Mouse (Mus musculus) neural tube, embryonic 11.5 days (tissue): ENCODE results near the gene Hmox2. TPM values are rescaled to one million over a fixed set of nuclear protein-coding genes. Genes with fewer than 3 reads are reported as not detected.

ENCODE experiments used
- ATAC-seq: fragments of 200-750 bp; cut with Nextera tagmentation; 2 replicates; pipeline ENCODE4 v1.8.0; 2017; ENCODE audit warnings: moderate number of reproducible peaks, mild to moderate bottlenecking, moderate TSS enrichment, moderate library complexity; ENCODE audit not compliant: insufficient read depth, low FRiP score, low TSS enrichment
- DNase-seq: peaks from one replicate; pipeline ENCODE4 v3.0.0-alpha.2; 2015; ENCODE audit warnings: low spot score
- H3K27ac ChIP-seq: fragments of 300-500 bp; sonication (generic); 2 replicates; pipeline ENCODE4 v1.5.1; 2014; ENCODE audit warnings: low read depth, mild to moderate bottlenecking, low read length
- H3K27me3 ChIP-seq: fragments of 300-500 bp; sonication (generic); 2 replicates; pipeline ENCODE4 v1.6.1; 2014; ENCODE audit warnings: mild to moderate bottlenecking, low read length, mixed read lengths; ENCODE audit not compliant: control insufficient read depth, insufficient read depth
- H3K36me3 ChIP-seq: fragments of 300-500 bp; sonication (generic); 2 replicates; pipeline ENCODE4 v1.6.1; 2014; ENCODE audit warnings: mild to moderate bottlenecking, low read length, moderate library complexity, mixed read lengths; ENCODE audit not compliant: control insufficient read depth, insufficient read depth
- H3K4me1 ChIP-seq: fragments of 300-500 bp; sonication (generic); 2 replicates; pipeline ENCODE4 v1.6.1; 2014; ENCODE audit warnings: low read length, mixed read lengths; ENCODE audit not compliant: control insufficient read depth, insufficient read depth
- H3K4me2 ChIP-seq: fragments of 300-500 bp; sonication (generic); 2 replicates; pipeline ENCODE4 v1.6.1; 2014; ENCODE audit warnings: low read depth, mild to moderate bottlenecking, moderate library complexity
- H3K4me3 ChIP-seq: fragments of 300-500 bp; sonication (generic); 2 replicates; pipeline ENCODE4 v1.5.1; 2014; ENCODE audit warnings: low read depth, low read length
- H3K9ac ChIP-seq: fragments of 300-500 bp; sonication (generic); 2 replicates; pipeline ENCODE4 v1.6.1; 2014; ENCODE audit warnings: mild to moderate bottlenecking, low read length
- H3K9me3 ChIP-seq: fragments of 300-500 bp; sonication (generic); 2 replicates; pipeline ENCODE4 v1.6.1; 2016; ENCODE audit warnings: low read length; ENCODE audit not compliant: control insufficient read depth
- WGBS: fragments of 180-500 bp; shearing (Covaris S2); extraction: QIAGEN DNeasy Blood & Tissue Kit; methylation state at CpG from one replicate; pipeline ENCODE4 v1.1.7; 2014; 5-methylcytosine and 5-hydroxymethylcytosine counted together
- polyA plus RNA-seq: library from polyadenylated mRNA; unstranded; fragments of >200 nt; fragmentation: Nextera tagmentation; extraction: Ambion mirVana; gene quantifications from 2 replicates; pipeline ENCODE4 v1.2.1, GENCODE M21; 2014

The Hmox2 gene
- polyA plus RNA-seq, 1 experiment from 2014 or later: 103 TPM

GRCm38 (mm10) chr16:4717866-4718265, 8.3 kb upstream of the Hmox2 start:
- 46% methylated on average over 3 of the region's 3 CpGs for WGBS
- Histone ChIP-seq H3K27ac (no peak overlapping the region), H3K9ac (no peak overlapping the region)

GRCm38 (mm10) chr16:4718753-4719518, 7.2 kb upstream of the Hmox2 start, which contains the start of gene Nmral1:
Nmral1 (minus strand) TSS chr16:4719356.
- DNase-seq (peak; percentile 85), ATAC-seq (peak; percentile 91)
- Histone ChIP-seq H3K4me3 (peak within 1 kb of the TSS; percentile 73), H3K9me3 (no peaks in the 10 kb centered on the region), H3K27ac (peak within 1 kb of the TSS; percentile 74), H3K4me1 (no peaks in the 10 kb centered on the region; the same call in 1 of the 2 replicates), H3K36me3 (peaks cover 21% of the 10 kb centered on the region), H3K9ac (peak within 1 kb of the TSS; percentile 89), H3K4me2 (peak within 1 kb of the TSS; percentile 60), H3K27me3 (no peaks in the 10 kb centered on the region)
- 10% methylated on average over 33 of the region's 33 CpGs for WGBS

More at GRCm38 (mm10) chr16:4717866-4718265, 8.3 kb upstream of the Hmox2 start:
- no peaks in the 10 kb centered on the region; the same call in 1 of the 2 replicates for H3K4me1 ChIP-seq
- H3K27me3 ChIP-seq: no peaks in the 10 kb centered on the region
- H3K9me3 ChIP-seq: no peaks in the 10 kb centered on the region
- H3K36me3 ChIP-seq: peaks cover 24% of the 10 kb centered on the region
- ATAC-seq (no peak), DNase-seq (no peak)
- peak overlapping the region; percentile 60 for H3K4me2 ChIP-seq
- H3K4me3 ChIP-seq: peak overlapping the region; percentile 73

- Histone ChIP-seq H3K9ac (no peak overlapping the region), H3K36me3 (no peaks in the 10 kb centered on the region), H3K4me1 (peaks cover 6% of the 10 kb centered on the region), H3K27me3 (no peaks in the 10 kb centered on the region), H3K9me3 (no peaks in the 10 kb centered on the region), H3K27ac (no peak overlapping the region), H3K4me3 (no peak overlapping the region), H3K4me2 (no peak overlapping the region)
- WGBS: 82% methylated on average over 7 of the region's 7 CpGs
- no peak for DNase-seq
- ATAC-seq: no peak
Measured at GRCm38 (mm10) chr16:4722128-4722914, 3.8 kb upstream of the Hmox2 start.

GRCm38 (mm10) chr16:4722915-4723209, 3.3 kb upstream of the Hmox2 start:
- Histone ChIP-seq H3K9ac (no peak overlapping the region), H3K27me3 (no peaks in the 10 kb centered on the region), H3K4me2 (no peak overlapping the region), H3K4me1 (peaks cover 6% of the 10 kb centered on the region; the same call in 1 of the 2 replicates), H3K27ac (no peak overlapping the region), H3K4me3 (no peak overlapping the region), H3K36me3 (no peaks in the 10 kb centered on the region), H3K9me3 (no peaks in the 10 kb centered on the region)
- no peak for DNase-seq
- no peak for ATAC-seq
- 83% methylated on average over 3 of the region's 3 CpGs for WGBS

DNA sequence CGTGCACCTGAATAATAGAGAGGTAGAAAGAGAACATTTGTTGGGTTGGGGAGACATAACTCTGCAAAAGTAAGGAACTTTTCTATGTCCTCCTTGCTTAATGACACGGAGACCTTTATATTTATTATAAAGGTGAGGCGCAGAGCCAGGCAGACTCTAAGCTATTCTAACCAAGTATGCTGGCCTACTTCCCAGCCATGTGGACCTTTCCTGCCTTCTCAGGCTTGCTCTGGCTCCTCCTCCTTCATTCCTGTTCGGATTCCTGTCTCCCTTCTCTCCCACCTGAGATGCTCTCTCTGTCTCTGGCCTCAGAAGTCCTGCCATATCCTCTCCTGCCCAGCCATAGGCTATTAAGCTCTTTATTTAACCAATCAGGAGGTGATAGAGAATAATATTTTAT, 895 bp upstream of the Hmox2 start:
- Histone ChIP-seq H3K9me3 (no peaks in the 10 kb centered on the region), H3K27me3 (no peaks in the 10 kb centered on the region), H3K27ac (no peak overlapping the region), H3K9ac (no peak overlapping the region), H3K4me2 (no peak overlapping the region), H3K4me3 (no peak overlapping the region), H3K36me3 (no peaks in the 10 kb centered on the region), H3K4me1 (peaks cover 6% of the 10 kb centered on the region; the same call in 1 of the 2 replicates)
- DNase-seq (no peak), ATAC-seq (no peak)
- 80% methylated on average over 4 of the region's 4 CpGs for WGBS

DNA sequence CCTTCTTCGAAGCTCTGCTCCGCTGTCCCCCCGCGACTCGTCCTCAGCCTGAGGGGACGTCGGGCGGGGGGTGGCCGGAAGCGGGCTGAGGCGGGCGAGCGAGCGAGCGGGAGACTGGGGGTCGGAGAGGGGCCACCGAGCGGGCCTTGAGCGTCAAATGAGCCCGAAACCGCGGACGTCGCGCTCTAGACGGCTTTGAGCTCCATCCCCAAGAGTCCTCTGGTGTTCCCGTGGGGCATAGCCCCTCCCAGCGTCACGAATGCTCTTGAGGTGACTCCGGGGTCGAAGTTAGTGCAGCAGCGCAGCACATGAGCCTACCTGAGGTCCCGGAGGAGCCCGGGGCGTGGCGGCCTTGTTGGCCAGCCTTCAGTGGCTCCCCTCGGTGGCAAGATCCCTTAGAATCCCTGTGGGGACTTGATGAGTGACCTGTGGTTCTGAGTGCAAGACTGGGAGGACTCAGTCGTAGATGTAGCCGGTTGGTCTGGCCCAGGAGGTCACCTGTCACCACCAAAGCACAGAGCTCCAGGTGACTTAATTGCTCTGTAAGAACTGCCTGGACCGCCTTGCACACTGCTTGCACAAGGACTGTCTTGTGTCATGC, 467 bp downstream of the Hmox2 start:
- ATAC-seq: peak; percentile 67; the same call in 1 of the 2 replicates
- 1% methylated on average over 40 of the region's 40 CpGs for WGBS
- H3K27ac ChIP-seq: peak overlapping the region; percentile 60; the same call in 1 of the 2 replicates
- DNase-seq: no peak
- no peaks in the 10 kb centered on the region for H3K36me3 ChIP-seq
- no peaks in the 10 kb centered on the region for H3K27me3 ChIP-seq
- H3K9me3 ChIP-seq: no peaks in the 10 kb centered on the region
- peak overlapping the region; percentile 85 for H3K4me3 ChIP-seq
- peak overlapping the region; percentile 87 for H3K4me2 ChIP-seq
- peaks cover 6% of the 10 kb centered on the region; the same call in 1 of the 2 replicates for H3K4me1 ChIP-seq
- peak overlapping the region; percentile 90 for H3K9ac ChIP-seq

- ATAC-seq (no peak), DNase-seq (no peak)
- Histone ChIP-seq H3K9ac (no peak overlapping the region), H3K9me3 (no peaks in the 10 kb centered on the region), H3K4me1 (peaks cover 6% of the 10 kb centered on the region; the same call in 1 of the 2 replicates), H3K27me3 (no peaks in the 10 kb centered on the region), H3K36me3 (no peaks in the 10 kb centered on the region), H3K27ac (no peak overlapping the region), H3K4me3 (no peak overlapping the region), H3K4me2 (peak overlapping the region; percentile 87; the same call in 1 of the 2 replicates)
- 100% methylated on average over 1 of the region's 1 CpGs for WGBS
Measured at GRCm38 (mm10) chr16:4727526-4727925, 1.4 kb downstream of the Hmox2 start.

GRCm38 (mm10) chr16:4727963-4728362, 1.8 kb downstream of the Hmox2 start:
- H3K36me3 ChIP-seq: no peaks in the 10 kb centered on the region
- ATAC-seq (no peak), DNase-seq (no peak)
- H3K4me1 ChIP-seq: peaks cover 6% of the 10 kb centered on the region; the same call in 1 of the 2 replicates
- no peak overlapping the region for H3K9ac ChIP-seq
- no peak overlapping the region for H3K4me2 ChIP-seq
- H3K4me3 ChIP-seq: no peak overlapping the region
- 63% methylated on average over 1 of the region's 1 CpGs for WGBS
- H3K9me3 ChIP-seq: no peaks in the 10 kb centered on the region
- no peak overlapping the region for H3K27ac ChIP-seq
- no peaks in the 10 kb centered on the region for H3K27me3 ChIP-seq
